Mouse (Mus musculus): Measurements from ENCODE around the gene Psmd12. TPM values are rescaled to one million over a fixed set of nuclear protein-coding genes. Genes with fewer than 3 reads are reported as not detected.

Gene Psmd12
- polyA plus RNA-seq (2016; fragmentation: Nextera tagmentation; extraction: Ambion mirVana) = 159 and 164 TPM in 2 replicates

DNA sequence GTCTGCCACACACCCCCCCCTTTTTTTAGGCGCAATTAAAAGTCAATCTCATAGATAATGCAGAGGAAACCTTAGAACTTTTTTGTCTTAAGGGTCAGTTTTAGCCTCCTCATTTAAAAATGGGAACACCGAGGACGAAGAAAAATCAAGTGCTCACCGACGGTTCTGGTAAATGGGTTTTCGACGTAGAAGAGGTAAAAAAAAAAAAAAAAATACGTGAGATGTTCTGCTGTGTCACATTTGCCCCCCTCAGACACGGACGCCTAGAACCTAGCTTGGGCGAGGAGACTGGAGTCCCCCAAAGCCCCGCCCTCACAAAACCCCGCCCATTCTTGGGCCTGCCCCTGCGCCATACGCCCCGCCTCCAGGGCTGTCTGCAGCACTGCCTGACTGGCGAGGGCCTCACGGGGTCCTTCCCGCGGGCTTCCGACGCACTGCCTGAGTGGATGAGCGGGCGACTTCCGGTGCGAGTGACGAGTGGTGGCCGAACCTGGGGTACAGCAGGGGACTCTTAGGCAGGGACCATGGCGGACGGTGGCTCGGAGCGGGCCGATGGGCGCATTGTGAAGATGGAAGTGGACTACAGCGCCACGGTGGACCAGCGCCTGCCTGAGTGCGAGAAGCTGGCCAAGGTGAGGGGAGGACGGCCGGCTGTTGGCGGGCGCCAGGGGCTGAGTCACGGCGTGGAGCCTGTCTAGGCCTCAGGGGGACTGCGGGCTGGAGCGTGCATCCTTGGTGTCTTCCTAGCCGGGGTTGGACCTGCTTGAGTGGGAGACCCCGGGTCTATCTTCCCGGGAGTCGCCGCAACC, at the start of gene Psmd12:
TSS of gene Psmd12 (plus strand) at position 432 of the 809 bp plus-strand sequence.
- peaks cover 33% of the 10 kb centered on the region for H3K4me1 ChIP-seq
- no peaks in the 10 kb centered on the region for H3K9me3 ChIP-seq (replicated peaks)
- H3K27ac ChIP-seq = peak within 1 kb of the TSS; percentile 82
- peaks cover 9% of the 10 kb centered on the region for H3K36me3 ChIP-seq
- ATAC-seq = peak; percentile 96
- under 1% methylated on average over 51 of the region's 51 CpGs for WGBS (ENCODE audit: insufficient replicate concordance)
- no peaks in the 10 kb centered on the region for H3K27me3 ChIP-seq (replicated peaks)
- H3K9ac ChIP-seq = peak within 1 kb of the TSS; percentile 90
- H3K4me2 ChIP-seq = peak within 1 kb of the TSS; percentile 70
- H3K4me3 ChIP-seq = peak within 1 kb of the TSS; percentile 89

DNA sequence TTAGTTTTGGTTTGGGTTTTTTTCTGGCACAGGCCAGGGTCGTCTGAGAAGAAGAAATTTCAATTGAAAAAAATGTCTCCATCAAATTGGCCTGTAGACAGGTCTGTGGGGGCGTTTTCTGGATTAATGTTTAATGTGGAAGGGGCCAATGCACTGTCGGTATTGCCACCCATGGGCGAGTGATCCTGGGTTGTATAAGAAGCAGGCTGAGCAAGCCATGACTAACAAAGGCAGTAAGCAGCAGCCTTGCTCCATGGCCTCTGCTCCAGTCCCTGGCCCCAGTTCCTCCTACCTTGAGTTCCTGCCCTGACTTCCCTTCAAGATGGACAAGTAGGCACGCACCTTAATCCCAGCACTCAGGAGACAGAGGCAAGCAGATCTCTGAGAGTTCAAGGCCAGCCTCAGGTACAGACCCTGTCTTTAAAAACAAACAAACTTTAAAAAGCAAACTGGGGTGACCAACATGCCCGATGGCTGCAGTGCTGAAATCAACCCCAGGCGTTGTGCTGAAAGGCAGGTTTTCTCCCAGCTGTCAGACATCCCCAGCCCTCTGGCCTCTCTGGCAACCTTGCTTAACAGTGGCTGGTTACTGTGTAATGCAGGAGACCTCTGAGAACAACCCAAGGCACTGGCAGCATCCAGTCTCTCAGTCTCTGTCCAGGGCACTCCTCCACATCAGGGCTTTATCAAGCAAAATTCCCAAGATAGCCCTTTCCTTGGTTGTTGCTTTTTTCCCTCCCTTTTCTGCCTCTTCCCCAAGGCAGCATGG, 47.9 kb upstream of the Psmd12 start:
- no peak overlapping the region for H3K9ac ChIP-seq
- H3K4me1 ChIP-seq = peaks cover 24% of the 10 kb centered on the region
- peaks cover 3% of the 10 kb centered on the region; the same call in 1 of the 2 replicates for H3K36me3 ChIP-seq
- H3K4me3 ChIP-seq = no peak overlapping the region
- H3K27ac ChIP-seq = no peak overlapping the region
- H3K9me3 ChIP-seq (replicated peaks) = no peaks in the 10 kb centered on the region; the same call in 1 of the 2 replicates
- no peaks in the 10 kb centered on the region for H3K27me3 ChIP-seq (replicated peaks)
- WGBS (ENCODE audit: insufficient replicate concordance) = 70% methylated on average over 7 of the region's 7 CpGs
- ATAC-seq = no peak
- H3K4me2 ChIP-seq = no peak overlapping the region

DNA sequence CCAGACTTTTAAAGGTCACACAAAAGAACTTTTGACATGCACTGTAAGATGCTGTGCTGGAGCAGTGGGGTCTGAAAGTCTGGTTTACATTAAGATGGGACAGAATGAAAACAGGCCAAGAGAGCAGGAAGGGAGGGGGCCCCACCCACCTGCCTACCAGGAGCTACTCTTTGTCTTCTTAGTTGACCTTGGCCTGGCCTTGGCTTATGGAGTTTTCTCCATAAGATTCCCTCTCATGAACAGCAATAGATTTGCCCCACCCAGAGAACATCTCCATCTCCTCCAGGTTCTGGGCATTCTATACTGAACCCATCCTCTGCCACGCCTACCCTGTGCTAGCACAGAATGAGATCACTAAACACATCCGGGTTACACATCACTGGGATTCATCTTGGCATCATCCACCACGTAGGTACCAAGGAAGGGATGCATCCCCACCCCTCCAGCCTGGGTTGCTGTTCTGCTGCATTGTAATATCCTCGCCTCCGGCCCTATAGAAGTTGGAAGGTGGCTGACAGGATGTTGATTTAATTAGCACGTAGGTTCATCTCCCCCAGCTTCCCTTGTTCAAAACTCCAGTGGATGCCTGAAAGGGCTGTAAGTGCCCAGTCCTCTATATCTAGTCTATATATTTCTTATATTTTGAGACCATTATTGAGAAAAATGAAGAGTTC, 43.4 kb upstream of the Psmd12 start:
- no peak overlapping the region for H3K27ac ChIP-seq
- H3K36me3 ChIP-seq = peaks cover 1% of the 10 kb centered on the region; the same call in 1 of the 2 replicates
- H3K27me3 ChIP-seq (replicated peaks) = no peaks in the 10 kb centered on the region
- H3K9ac ChIP-seq = no peak overlapping the region
- peaks cover 40% of the 10 kb centered on the region for H3K4me1 ChIP-seq
- H3K4me3 ChIP-seq = no peak overlapping the region
- no peak overlapping the region for H3K4me2 ChIP-seq
- WGBS (ENCODE audit: insufficient replicate concordance) = 81% methylated on average over 6 of the region's 6 CpGs
- 0 out of 2 replicates have a peak, but pooled peaks cover 4% of the 10 kb centered on the region for H3K9me3 ChIP-seq (replicated peaks)
- no peak for ATAC-seq

DNA sequence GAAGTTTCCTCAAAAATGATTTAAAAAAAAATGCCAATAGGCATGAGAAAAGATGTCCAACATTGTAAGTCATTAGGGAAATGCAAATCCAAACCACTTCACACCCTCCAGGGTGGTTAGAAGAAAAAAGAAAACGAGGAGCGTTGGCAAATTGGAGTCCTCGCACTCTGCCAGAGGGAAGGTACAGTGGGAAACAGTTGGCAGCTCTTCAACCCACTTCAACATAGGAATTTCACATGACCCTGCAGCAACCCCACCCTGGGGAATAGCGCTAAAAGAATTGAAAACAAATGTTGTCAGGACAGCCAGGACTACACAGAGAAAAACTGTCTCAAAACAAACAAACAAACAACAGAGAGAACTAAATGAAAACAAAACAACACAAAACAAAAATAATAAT, 41.6 kb upstream of the Psmd12 start:
- no peak overlapping the region for H3K9ac ChIP-seq
- no peaks in the 10 kb centered on the region for H3K36me3 ChIP-seq
- no peak for ATAC-seq
- WGBS (ENCODE audit: insufficient replicate concordance) = 83% methylated on average over 4 of the region's 4 CpGs
- H3K9me3 ChIP-seq (replicated peaks) = 0 out of 2 replicates have a peak, but pooled peaks cover 4% of the 10 kb centered on the region
- no peak overlapping the region for H3K4me2 ChIP-seq
- no peak overlapping the region for H3K4me3 ChIP-seq
- H3K27ac ChIP-seq = no peak overlapping the region
- H3K4me1 ChIP-seq = peaks cover 31% of the 10 kb centered on the region
- no peaks in the 10 kb centered on the region for H3K27me3 ChIP-seq (replicated peaks)

DNA sequence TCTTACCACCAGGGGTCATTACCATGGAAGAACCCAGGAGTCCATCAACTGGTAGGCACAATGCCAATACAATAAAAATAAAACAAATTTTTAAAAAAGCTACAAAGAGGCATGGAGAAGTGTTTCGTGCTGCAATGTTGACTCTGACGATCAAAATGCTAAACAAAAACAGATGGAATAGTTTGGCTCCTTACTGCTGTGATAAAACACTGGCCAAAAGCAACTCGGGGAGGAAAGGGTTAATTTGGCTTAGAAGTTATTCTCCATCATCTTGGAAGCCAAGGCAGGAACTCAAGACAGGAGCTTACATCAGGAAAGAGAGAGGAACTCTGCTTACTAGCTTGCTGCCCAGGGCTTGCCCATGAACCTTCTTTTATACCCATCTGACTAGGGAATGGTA, 41.1 kb upstream of the Psmd12 start:
- ATAC-seq = no peak
- H3K4me3 ChIP-seq = no peak overlapping the region
- 0 out of 2 replicates have a peak, but pooled peaks cover 4% of the 10 kb centered on the region for H3K9me3 ChIP-seq (replicated peaks)
- H3K27me3 ChIP-seq (replicated peaks) = no peaks in the 10 kb centered on the region
- peaks cover 27% of the 10 kb centered on the region for H3K4me1 ChIP-seq
- H3K27ac ChIP-seq = no peak overlapping the region
- WGBS (ENCODE audit: insufficient replicate concordance) = 79% methylated on average over 3 of the region's 3 CpGs
- no peak overlapping the region for H3K9ac ChIP-seq
- H3K4me2 ChIP-seq = no peak overlapping the region
- H3K36me3 ChIP-seq = no peaks in the 10 kb centered on the region

DNA sequence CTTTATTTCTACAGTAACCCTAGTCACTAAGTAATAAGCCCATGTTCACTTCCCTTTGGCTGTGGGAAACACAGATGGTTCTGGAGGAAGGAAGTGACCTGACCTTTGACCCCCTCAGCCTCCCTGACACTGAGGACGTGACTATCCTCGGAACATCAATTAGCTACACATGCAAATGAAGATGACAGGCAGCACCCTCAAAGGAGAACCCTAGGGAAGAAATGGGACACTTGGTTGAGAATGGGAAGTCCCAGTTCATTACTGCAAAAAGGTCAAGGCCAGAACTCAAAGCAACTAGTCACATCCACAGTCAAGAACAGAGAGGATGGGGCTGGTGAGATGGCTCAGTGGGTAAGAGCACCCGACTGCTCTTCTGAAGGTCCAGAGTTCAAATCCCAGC, 38.2 kb upstream of the Psmd12 start:
- H3K4me2 ChIP-seq = no peak overlapping the region
- no peak for ATAC-seq
- no peak overlapping the region for H3K9ac ChIP-seq
- H3K9me3 ChIP-seq (replicated peaks) = 0 out of 2 replicates have a peak, but pooled peaks cover 4% of the 10 kb centered on the region
- no peak overlapping the region for H3K27ac ChIP-seq
- peaks cover 46% of the 10 kb centered on the region for H3K4me1 ChIP-seq
- H3K27me3 ChIP-seq (replicated peaks) = no peaks in the 10 kb centered on the region
- 57% methylated on average over 3 of the region's 3 CpGs for WGBS (ENCODE audit: insufficient replicate concordance)
- no peaks in the 10 kb centered on the region for H3K36me3 ChIP-seq
- no peak overlapping the region for H3K4me3 ChIP-seq

DNA sequence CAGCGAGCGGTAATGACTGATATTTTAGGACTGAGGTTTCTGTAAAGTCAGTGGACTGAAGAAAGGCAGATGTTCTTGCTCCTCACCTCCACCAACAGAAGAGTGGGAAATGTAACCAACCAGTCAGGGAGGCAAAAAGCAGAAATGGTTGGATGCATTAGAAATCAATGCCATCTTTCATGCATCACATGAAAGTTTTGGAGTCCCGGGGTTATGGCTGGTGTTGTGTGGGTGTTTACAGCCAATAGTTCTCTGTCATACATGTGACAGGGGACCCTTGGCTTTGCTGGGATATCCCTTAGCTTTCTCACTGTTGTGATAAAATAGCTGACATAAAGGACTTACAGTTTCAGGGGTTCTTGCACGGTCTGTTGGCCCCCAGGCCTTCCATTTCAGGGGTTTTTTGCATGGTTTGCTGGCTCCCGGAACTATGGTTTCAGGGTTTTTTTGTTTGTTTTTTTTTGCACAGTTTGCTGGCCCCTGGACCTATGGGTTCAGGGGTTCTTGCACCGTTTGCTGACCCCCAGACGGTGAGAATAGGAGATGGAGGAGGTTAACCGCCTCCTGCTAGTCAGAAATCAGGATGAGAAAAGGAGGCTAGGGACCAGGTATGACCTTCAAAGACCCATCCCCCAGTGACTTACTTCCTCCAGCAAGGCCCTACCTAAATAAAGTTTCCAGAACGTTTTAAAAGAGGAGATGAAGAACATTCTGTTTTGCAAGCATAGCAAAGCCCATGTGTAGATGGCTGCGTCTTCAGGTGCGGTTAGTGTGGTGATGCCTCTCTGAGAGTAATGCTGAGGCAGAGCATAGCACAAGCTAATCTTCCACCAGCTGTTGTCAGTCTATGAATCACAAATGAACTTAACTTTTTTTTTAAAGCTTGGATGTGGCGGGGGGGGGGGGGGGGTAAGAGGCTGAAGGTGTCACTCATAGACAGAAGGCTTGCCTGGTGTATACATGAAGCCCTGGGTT, 35.9 kb upstream of the Psmd12 start:
- H3K4me2 ChIP-seq = no peak overlapping the region
- 0 out of 2 replicates have a peak, but pooled peaks cover 1% of the 10 kb centered on the region for H3K9me3 ChIP-seq (replicated peaks)
- peaks cover 67% of the 10 kb centered on the region for H3K4me1 ChIP-seq
- no peak overlapping the region for H3K4me3 ChIP-seq
- WGBS (ENCODE audit: insufficient replicate concordance) = 76% methylated on average over 12 of the region's 12 CpGs
- H3K36me3 ChIP-seq = no peaks in the 10 kb centered on the region
- ATAC-seq = no peak
- no peaks in the 10 kb centered on the region for H3K27me3 ChIP-seq (replicated peaks)
- 0 out of 2 replicates have a peak overlapping the region, but pooled peaks have one; percentile 7 for H3K27ac ChIP-seq
- no peak overlapping the region for H3K9ac ChIP-seq

DNA sequence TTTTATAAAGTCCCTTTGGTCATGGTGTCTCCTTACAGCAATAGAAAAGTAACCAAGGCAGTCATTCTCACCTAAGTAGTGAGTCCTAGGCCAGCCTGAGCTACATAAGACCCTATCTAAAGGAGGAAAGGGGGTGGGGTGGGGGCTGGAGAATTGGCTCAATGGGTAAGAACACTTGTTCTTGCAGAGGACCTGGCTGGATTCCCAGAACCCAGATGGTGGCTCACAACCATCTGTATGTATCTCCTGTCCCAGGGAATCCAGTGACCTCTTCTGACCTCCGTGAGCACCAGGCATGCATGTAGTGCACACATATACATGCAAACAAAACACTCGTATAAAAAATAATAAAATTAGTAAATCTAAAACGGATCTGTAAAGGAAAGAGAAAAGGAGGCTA, 33.6 kb upstream of the Psmd12 start:
- 80% methylated on average over 3 of the region's 3 CpGs for WGBS (ENCODE audit: insufficient replicate concordance)
- Histone ChIP-seq H3K4me2 (no peak overlapping the region), H3K27me3 (replicated peaks) (no peaks in the 10 kb centered on the region), H3K4me1 (peaks cover 74% of the 10 kb centered on the region), H3K36me3 (no peaks in the 10 kb centered on the region), H3K4me3 (no peak overlapping the region), H3K9ac (no peak overlapping the region), H3K9me3 (replicated peaks) (no peaks in the 10 kb centered on the region), H3K27ac (no peak overlapping the region)
- ATAC-seq = no peak

DNA sequence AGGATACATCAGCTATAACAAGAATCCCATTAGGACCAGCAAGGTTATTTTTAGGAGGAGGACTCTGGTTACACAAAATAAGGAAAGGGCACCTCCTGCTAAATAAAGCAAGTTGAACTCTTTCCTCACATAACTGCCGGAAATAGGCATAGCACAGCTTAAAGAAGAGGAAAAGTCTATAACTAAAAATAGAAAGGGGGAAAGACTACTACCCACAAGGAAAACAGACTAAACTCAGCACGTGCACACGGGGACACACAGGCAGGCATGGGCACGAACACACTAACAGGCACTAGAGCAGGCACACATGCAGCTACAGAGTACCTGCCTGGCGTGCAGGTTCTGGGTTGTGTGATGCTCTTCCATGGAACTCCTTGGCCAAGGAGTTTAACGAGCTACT, 32.6 kb upstream of the Psmd12 start:
- ATAC-seq = no peak
- Histone ChIP-seq H3K27me3 (replicated peaks) (no peaks in the 10 kb centered on the region), H3K9ac (peak overlapping the region; percentile 58), H3K4me3 (no peak overlapping the region), H3K36me3 (no peaks in the 10 kb centered on the region), H3K4me2 (peak overlapping the region; percentile 67), H3K4me1 (peaks cover 83% of the 10 kb centered on the region), H3K9me3 (replicated peaks) (no peaks in the 10 kb centered on the region), H3K27ac (peak overlapping the region; percentile 85)
- 50% methylated on average over 6 of the region's 6 CpGs for WGBS (ENCODE audit: insufficient replicate concordance)

DNA sequence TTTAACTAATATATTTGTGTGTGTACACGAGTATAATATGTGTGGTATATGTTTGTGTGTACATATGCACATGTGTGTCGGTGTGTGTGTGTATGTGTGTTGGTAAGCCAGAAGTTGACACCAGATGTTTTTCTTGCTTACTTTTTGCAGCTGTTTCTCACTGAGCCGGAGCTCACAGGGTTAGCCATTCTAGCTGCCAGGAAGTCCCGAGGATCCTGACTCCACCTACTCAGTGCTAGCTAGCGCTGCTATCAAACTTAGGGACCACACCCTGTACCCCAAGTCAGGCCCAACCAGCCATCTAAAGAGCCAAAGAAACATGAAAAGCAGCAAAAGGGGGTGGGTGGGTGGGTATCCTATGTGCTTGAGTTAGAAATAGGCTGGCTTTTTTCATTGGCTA, 31.9 kb upstream of the Psmd12 start:
- peak overlapping the region; percentile 58 for H3K9ac ChIP-seq
- H3K4me3 ChIP-seq = peak overlapping the region; percentile 25; the same call in 1 of the 2 replicates
- peaks cover 84% of the 10 kb centered on the region for H3K4me1 ChIP-seq
- H3K27ac ChIP-seq = peak overlapping the region; percentile 85
- peak; percentile 84 for ATAC-seq
- 29% methylated on average over 5 of the region's 5 CpGs for WGBS (ENCODE audit: insufficient replicate concordance)
- no peaks in the 10 kb centered on the region for H3K9me3 ChIP-seq (replicated peaks)
- H3K27me3 ChIP-seq (replicated peaks) = no peaks in the 10 kb centered on the region
- peak overlapping the region; percentile 67 for H3K4me2 ChIP-seq
- no peaks in the 10 kb centered on the region for H3K36me3 ChIP-seq

DNA sequence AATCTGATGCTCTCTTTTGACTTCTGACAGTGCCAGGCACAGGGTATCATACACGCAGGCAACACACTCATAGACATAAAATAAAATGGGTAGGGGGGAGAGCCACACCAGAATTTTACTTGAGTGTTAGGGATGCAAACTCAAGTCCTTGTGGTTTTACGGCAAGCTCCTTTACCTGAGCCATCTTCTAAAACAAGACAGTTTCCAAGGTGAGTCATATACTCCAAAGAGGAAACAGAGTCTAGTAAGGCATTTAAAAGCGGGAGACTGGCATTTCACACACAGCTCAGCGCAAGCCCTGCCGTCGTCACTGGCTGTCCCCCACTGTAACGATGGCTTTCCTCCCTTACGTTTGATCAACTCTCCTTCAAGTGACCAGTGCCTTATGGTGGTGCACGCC, 31.4 kb upstream of the Psmd12 start:
- Histone ChIP-seq H3K4me2 (peak overlapping the region; percentile 67), H3K27ac (peak overlapping the region; percentile 85), H3K36me3 (no peaks in the 10 kb centered on the region), H3K4me1 (peaks cover 86% of the 10 kb centered on the region), H3K4me3 (0 out of 2 replicates have a peak overlapping the region, but pooled peaks have one; percentile 3), H3K9me3 (replicated peaks) (no peaks in the 10 kb centered on the region), H3K9ac (peak overlapping the region; percentile 52), H3K27me3 (replicated peaks) (no peaks in the 10 kb centered on the region)
- no peak for ATAC-seq
- WGBS (ENCODE audit: insufficient replicate concordance) = 74% methylated on average over 9 of the region's 9 CpGs
